34 mouse cellular contexts compared by ENCODE assay signal in genomic region chr6:119227001-119227400, GRCm38 (mm10). TPM values are rescaled to one million over a fixed set of nuclear protein-coding genes. Genes with fewer than 3 reads are reported as not detected.
"Had no signal": no experiment of that assay in that cellular context is flagged by ENCODE, and none has a peak within 500 bp of the region (broad histone marks: within the 10 kb centered on the region; RNA-seq: fewer than 3 reads in every experiment).

No protein-coding gene starts in this region.

- H3K9me3 ChIP-seq: limb, embryonic 10.5 days; limb, embryonic 12.5 days; limb, embryonic 13.5 days; limb, embryonic 15.5 days; liver, embryonic 12.5 days; liver, embryonic 13.5 days; liver, embryonic 15.5 days; lung, embryonic 15.5 days; megakaryocyte, embryonic 14.5 days; midbrain, embryonic 10.5 days; midbrain, embryonic 12.5 days; midbrain, embryonic 15.5 days; neural tube, embryonic 12.5 days had no signal

- H3K4me2 ChIP-seq: limb, embryonic 12.5 days; limb, embryonic 13.5 days; limb, embryonic 15.5 days; liver, embryonic 11.5 days; liver, embryonic 12.5 days; liver, embryonic 13.5 days; liver, embryonic 15.5 days; lung, embryonic 14.5 days; lung, embryonic 15.5 days; midbrain, embryonic 12.5 days; midbrain, embryonic 15.5 days; neural tube, embryonic 12.5 days had no signal

- H3K4me3 ChIP-seq: left cerebral cortex, adult 2 months; limb, embryonic 10.5 days; limb, embryonic 12.5 days; limb, embryonic 13.5 days; limb, embryonic 15.5 days; liver, embryonic 12.5 days; liver, embryonic 13.5 days; liver, embryonic 15.5 days; lung, embryonic 15.5 days; megakaryocyte, embryonic 14.5 days; midbrain, embryonic 10.5 days; midbrain, embryonic 12.5 days; midbrain, embryonic 15.5 days; myocyte; neural tube, embryonic 12.5 days had no signal

- H3K27ac ChIP-seq: left cerebral cortex, adult 2 months; limb, embryonic 10.5 days; limb, embryonic 12.5 days; limb, embryonic 13.5 days; limb, embryonic 15.5 days; liver, embryonic 12.5 days; liver, embryonic 13.5 days; liver, embryonic 14.5 days; liver, embryonic 15.5 days; lung, embryonic 15.5 days; macrophage; midbrain, embryonic 10.5 days; midbrain, embryonic 12.5 days; midbrain, embryonic 15.5 days; neural tube, embryonic 12.5 days had no signal

- H3K9ac ChIP-seq: limb, embryonic 12.5 days; limb, embryonic 13.5 days; limb, embryonic 15.5 days; liver, embryonic 12.5 days; liver, embryonic 13.5 days; liver, embryonic 14.5 days; liver, embryonic 15.5 days; liver, postnatal 0 days; lung, embryonic 14.5 days; lung, embryonic 15.5 days; midbrain, embryonic 12.5 days; midbrain, embryonic 15.5 days; neural tube, embryonic 12.5 days had no signal

- H3K36me3 ChIP-seq: limb, embryonic 15.5 days; liver, embryonic 12.5 days; liver, embryonic 13.5 days; liver, embryonic 15.5 days; lung, embryonic 15.5 days; midbrain, embryonic 15.5 days had no signal

- H3K4me1 ChIP-seq: limb, embryonic 10.5 days; liver, embryonic 13.5 days; liver, embryonic 15.5 days; lung, embryonic 15.5 days; neural tube, embryonic 12.5 days had no signal

- ATAC-seq: liver, embryonic 12.5 days; liver, postnatal 0 days; midbrain, embryonic 15.5 days; midbrain, embryonic 16.5 days had no signal

- DNase-seq: left cerebral cortex, postnatal 4 days; liver; liver, embryonic 13.5 days; liver, postnatal 0 days; lung, adult 18-20 months; lung, adult 2 months; lung, embryonic 14.5 days; lung, postnatal 10 days; lung, postnatal 14 days; lung, postnatal 36 days; lung, postnatal 4 days; midbrain, embryonic 14.5 days had no signal

- H3K27me3 ChIP-seq: limb, embryonic 12.5 days; limb, embryonic 13.5 days; limb, embryonic 15.5 days; liver, embryonic 12.5 days; liver, embryonic 13.5 days; liver, embryonic 15.5 days; lung, embryonic 15.5 days; midbrain, embryonic 12.5 days; midbrain, embryonic 15.5 days; neural tube, embryonic 12.5 days had no signal

RNA-seq across cellular contexts. Expression of gene Cacna2d4, which starts 9.3 kb away (rescaled TPM):
- polyA plus RNA-seq: limb, embryonic 10.5 days; limb, embryonic 12.5 days; limb, embryonic 13.5 days; liver, adult 2 months; liver, embryonic 11.5 days; liver, embryonic 13.5 days; liver, embryonic 15.5 days; lung, embryonic 16.5 days; macrophage; myocyte had no signal

RNA-seq across cellular contexts. Expression of gene Cacna1c, which starts 30.8 kb away (rescaled TPM):
- total RNA-seq: megakaryocyte progenitor cell, adult 5-6 weeks; monocyte, adult 5-6 weeks had no signal
- polyA plus RNA-seq: macrophage, myocyte had no signal
